Comparison of ENCODE assay signal across 8 mouse cellular contexts in the genomic region with DNA sequence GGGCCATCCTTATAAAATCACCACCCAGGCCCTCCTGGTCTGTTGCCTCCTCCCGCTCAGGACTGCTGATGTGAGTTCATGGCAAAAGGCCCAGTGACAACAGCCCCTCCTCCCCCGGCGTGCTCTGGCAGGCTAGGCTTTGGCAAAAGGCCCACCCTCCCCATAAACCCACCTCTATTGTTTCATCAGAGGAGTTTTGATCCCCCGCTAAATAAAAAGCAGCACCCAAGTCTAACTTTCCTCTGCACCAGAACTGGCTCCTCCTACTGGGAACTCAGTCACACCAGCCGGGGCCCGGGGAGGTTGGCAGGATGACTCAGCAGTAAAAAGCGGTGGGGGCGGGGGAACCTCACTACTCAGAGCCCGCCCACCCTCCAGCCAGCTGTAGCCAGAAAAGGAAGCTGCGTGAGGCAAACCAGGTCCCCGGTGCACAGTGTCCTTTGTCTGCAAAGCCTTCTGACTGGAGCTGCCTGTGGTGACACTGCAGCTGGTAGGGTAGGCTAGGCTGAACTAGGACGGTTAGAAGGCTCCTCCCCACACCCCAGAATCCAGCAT.
DNase-seq lines count a peak whose midpoint lies in the region; ATAC-seq lines count a peak whose summit lies in the region.

No protein-coding gene starts in this region.

- H3K4me2 ChIP-seq in intestine, embryonic 15.5 days (replicated peaks) = peak overlapping the region; percentile 68

- peaks cover 7% of the 10 kb centered on the region for H3K4me1 ChIP-seq in intestine, embryonic 15.5 days (replicated peaks)

- DNase-seq in adrenal gland, adult 18-20 months (ENCODE audit: low spot score in 2 of 2) = peak; percentile 72 to 73
- DNase-seq in embryo, embryonic 11.5 days (ENCODE audit: low read depth, low spot score) = peak; percentile 76
- DNase-seq in gastrocnemius, postnatal 36 days = peak; percentile 63 to 75
- peak; percentile 81 to 93 for DNase-seq in left cerebral cortex, postnatal 25 days (ENCODE audit: low spot score in 2 of 2)
- peak; percentile 88 for DNase-seq in mesoderm, embryonic 11.5 days (ENCODE audit: low read depth, low spot score)
- DNase-seq in right cerebral cortex, postnatal 36 days (ENCODE audit: low spot score in 2 of 2) = peak; percentile 81 to 83
- peak; percentile 75 to 85 for DNase-seq in urinary bladder, postnatal 4 days (ENCODE audit: low spot score in 2 of 2)

- H3K9me3 ChIP-seq in intestine, embryonic 15.5 days = no peaks in the 10 kb centered on the region

- peak overlapping the region; percentile 33 for H3K4me3 ChIP-seq in intestine, embryonic 15.5 days (replicated peaks)

- H3K27ac ChIP-seq in intestine, embryonic 15.5 days = peak overlapping the region; percentile 57

- ATAC-seq in intestine, embryonic 15.5 days = peak; percentile 94

- intact Hi-C loops in gastrocnemius, postnatal 36 days (cut with DNase I) = no loop called here
- intact Hi-C loops in left cerebral cortex, postnatal 25 days (cut with DNase I) = loop anchor here (5.0 to 10.0 kb wide), 2 partner anchors 108 to 1470 kb away; no protein-coding TSS in a partner anchor

- no peaks in the 10 kb centered on the region for H3K27me3 ChIP-seq in intestine, embryonic 15.5 days (replicated peaks)

- under 1% methylated on average over 12 of the region's 12 CpGs for WGBS in intestine, embryonic 15.5 days

- H3K36me3 ChIP-seq in intestine, embryonic 15.5 days = no peaks in the 10 kb centered on the region

- H3K9ac ChIP-seq in intestine, embryonic 15.5 days = peak overlapping the region; percentile 22; the same call in 1 of the 2 replicates

Comparison
In these comparisons a context has a peak if more than half of its experiments do, and no peak if none do; other contexts are left out.
1. Peak in every context shown above with its lines: DNase-seq, ATAC-seq, H3K4me3 ChIP-seq and H3K27ac ChIP-seq.